Mouse (Mus musculus) lung, postnatal 10 days (tissue): ENCODE data around the gene Slc24a4.
A peak's percentile ranks its signal among the peaks of the same experiment; 100 is the strongest.

Source experiments
- DNase-seq: peaks from one replicate; pipeline ENCODE4 v3.0.0; 2021

The Slc24a4 gene

GRCm38 (mm10) chr12:102128081-102128790 lies at the start of gene Slc24a4:
Gene Slc24a4 (plus strand): TSS chr12:102128733.
- peak; percentile 46 for DNase-seq

GRCm38 (mm10) chr12:102082648-102083425 lies 45.7 kb upstream of the Slc24a4 start:
- no peak for DNase-seq

- no peak for DNase-seq
These were observed 38.0 kb upstream of the Slc24a4 start for GRCm38 (mm10) chr12:102090535-102090934.

GRCm38 (mm10) chr12:102092342-102093094 lies 36.0 kb upstream of the Slc24a4 start:
- DNase-seq = no peak

GRCm38 (mm10) chr12:102105990-102106389 lies 22.5 kb upstream of the Slc24a4 start:
- peak; percentile 38 for DNase-seq

- no peak for DNase-seq
These were observed 19.7 kb upstream of the Slc24a4 start for GRCm38 (mm10) chr12:102108851-102109250.

GRCm38 (mm10) chr12:102112491-102112890 lies 16.0 kb upstream of the Slc24a4 start:
- peak; percentile 71 for DNase-seq

- DNase-seq = no peak
These were observed 15.6 kb upstream of the Slc24a4 start for GRCm38 (mm10) chr12:102112901-102113300.

GRCm38 (mm10) chr12:102113391-102113790 lies 15.1 kb upstream of the Slc24a4 start:
- peak; percentile 45 for DNase-seq

GRCm38 (mm10) chr12:102116580-102116979 lies 12.0 kb upstream of the Slc24a4 start:
- no peak for DNase-seq

GRCm38 (mm10) chr12:102118014-102118413 lies 10.5 kb upstream of the Slc24a4 start:
- DNase-seq = no peak

- DNase-seq = no peak
These were observed 932 bp upstream of the Slc24a4 start for GRCm38 (mm10) chr12:102127601-102128000.

GRCm38 (mm10) chr12:102128791-102129507 lies 416 bp downstream of the Slc24a4 start:
- peak; percentile 63 for DNase-seq

- DNase-seq = no peak
These were observed 1.0 kb downstream of the Slc24a4 start for GRCm38 (mm10) chr12:102129508-102130030.

GRCm38 (mm10) chr12:102139710-102140109 lies 11.2 kb downstream of the Slc24a4 start:
- no peak for DNase-seq

GRCm38 (mm10) chr12:102141330-102141729 lies 12.8 kb downstream of the Slc24a4 start:
- DNase-seq = no peak

GRCm38 (mm10) chr12:102147678-102148077 lies 19.1 kb downstream of the Slc24a4 start:
- DNase-seq = no peak

- DNase-seq = peak; percentile 25
These were observed 20.2 kb downstream of the Slc24a4 start for GRCm38 (mm10) chr12:102148746-102149145.

- DNase-seq = peak; percentile 78
These were observed 22.7 kb downstream of the Slc24a4 start for GRCm38 (mm10) chr12:102151185-102151584.

GRCm38 (mm10) chr12:102153796-102154195 lies 25.3 kb downstream of the Slc24a4 start:
- no peak for DNase-seq

GRCm38 (mm10) chr12:102154815-102155214 lies 26.3 kb downstream of the Slc24a4 start:
- no peak for DNase-seq

- DNase-seq = peak; percentile 29
These were observed 36.1 kb downstream of the Slc24a4 start for GRCm38 (mm10) chr12:102164632-102165031.
